10 mouse cellular contexts compared by ENCODE assay signal in the genomic region with DNA sequence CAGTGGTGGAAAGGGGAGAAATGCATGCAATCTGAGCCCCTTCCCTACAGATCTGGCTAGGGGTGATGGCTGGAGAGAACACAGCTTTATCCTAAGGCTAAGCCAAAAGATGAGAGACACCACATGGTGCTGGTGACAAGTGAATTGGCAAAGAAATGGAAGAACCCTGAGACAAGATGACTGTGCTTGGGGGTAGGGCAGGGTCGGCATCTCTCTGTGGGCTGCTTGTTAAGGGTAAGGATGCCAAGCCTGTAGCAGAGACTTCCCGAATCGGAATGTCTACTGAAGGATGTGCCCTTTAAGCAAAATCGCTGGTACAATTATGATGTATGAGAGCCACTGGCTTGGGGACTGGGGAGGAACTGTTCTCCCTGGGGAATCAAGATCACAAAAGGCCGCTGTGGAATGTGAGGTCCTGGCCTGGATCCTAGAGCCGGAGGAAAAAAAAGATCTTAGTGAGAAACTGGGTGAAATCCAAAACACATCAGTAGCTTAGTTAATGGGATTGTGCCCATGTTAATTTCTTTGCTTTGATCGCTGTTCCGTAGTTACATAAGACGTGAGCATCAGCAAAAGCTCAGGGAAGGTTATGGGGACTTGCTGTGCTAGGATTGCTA. TPM values are rescaled to one million over a fixed set of nuclear protein-coding genes. Genes with fewer than 3 reads are reported as not detected.
DNase-seq lines count a peak whose midpoint lies in the region; ATAC-seq and TF ChIP-seq lines count a peak whose summit lies in the region.
"Had no signal": no experiment of that assay in that cellular context is flagged by ENCODE, and none has a peak within 500 bp of the region (broad histone marks: within the 10 kb centered on the region; RNA-seq: fewer than 3 reads in every experiment).

No protein-coding gene starts in this region.

- no peak for ATAC-seq in heart, embryonic 15.5 days (replicated peaks; ENCODE audit: insufficient number of reproducible peaks, insufficient read depth, low FRiP score, low read depth)

- no peaks in the 10 kb centered on the region for H3K9me3 ChIP-seq in heart, embryonic 15.5 days (replicated peaks)

- H3K27ac ChIP-seq in gastrocnemius, adult 2 months, result peak overlapping the region; percentile 95
- peak overlapping the region; percentile 95 for H3K27ac ChIP-seq in heart, embryonic 15.5 days
- no peak overlapping the region for H3K27ac ChIP-seq in thymus, adult 2 months (ENCODE audit: control insufficient read depth, insufficient read depth, low read length)
- H3K27ac ChIP-seq: embryonic facial prominence, embryonic 12.5 days had no signal

- TF ChIP-seq POLR2A in thymus, adult 2 months (IDR thresholded peaks at IDR 0.05; ENCODE audit: control insufficient read depth, extremely low read depth, insufficient read depth, low read length, poor library complexity), result no peak

- WGBS in heart, embryonic 15.5 days, result 29% methylated on average over 9 of the region's 9 CpGs
- 82% methylated on average over 9 of the region's 9 CpGs for WGBS in thymus, adult 2 months

- intact Hi-C loops in gastrocnemius, adult 2 months (cut with DNase I), result no loop called here

- TF ChIP-seq CTCF in gastrocnemius, adult 2 months (IDR thresholded peaks at IDR 0.05), result no peak
- no peak for TF ChIP-seq CTCF in thymus, adult 2 months (IDR thresholded peaks at IDR 0.05; ENCODE audit: borderline replicate concordance, control insufficient read depth, extremely low read depth, insufficient read depth, low read length, poor library complexity)

- H3K4me3 ChIP-seq in gastrocnemius, adult 2 months, result no peak overlapping the region
- no peak overlapping the region for H3K4me3 ChIP-seq in heart, embryonic 15.5 days
- no peak overlapping the region for H3K4me3 ChIP-seq in thymus, adult 2 months (ENCODE audit: control insufficient read depth, insufficient read depth, low read length)
- H3K4me3 ChIP-seq: embryonic facial prominence, embryonic 12.5 days had no signal

- H3K4me1 ChIP-seq in heart, embryonic 15.5 days (replicated peaks), result peaks cover 30% of the 10 kb centered on the region
- no peaks in the 10 kb centered on the region for H3K4me1 ChIP-seq in thymus, adult 2 months (replicated peaks; ENCODE audit: control insufficient read depth, insufficient read depth, low read length)

- no peaks in the 10 kb centered on the region for H3K36me3 ChIP-seq in heart, embryonic 15.5 days
- no peaks in the 10 kb centered on the region for H3K36me3 ChIP-seq in thymus, adult 2 months (ENCODE audit: control insufficient read depth, insufficient read depth, low read length)
- H3K36me3 ChIP-seq: embryonic facial prominence, embryonic 12.5 days had no signal

- H3K9ac ChIP-seq in heart, embryonic 15.5 days, result no peak overlapping the region
- H3K9ac ChIP-seq: embryonic facial prominence, embryonic 12.5 days had no signal

- DNase-seq in gastrocnemius, adult 2 months, result peak; percentile 31
- DNase-seq in gastrocnemius, postnatal 10 days, result no peak
- DNase-seq in cerebellum, postnatal 25 days, result peak; percentile 43 to 56
- DNase-seq in kidney, postnatal 14 days, result peak; percentile 76
- peak; percentile 38 to 74 for DNase-seq in lung, postnatal 4 days
- DNase-seq in natural killer cell, adult 2 months (ENCODE audit: low spot score in 2 of 2), result no peak
- DNase-seq in thymus, adult 2 months, result no peak

- H3K27me3 ChIP-seq in heart, embryonic 15.5 days, result no peaks in the 10 kb centered on the region
- no peaks in the 10 kb centered on the region for H3K27me3 ChIP-seq in thymus, adult 2 months (ENCODE audit: control insufficient read depth, insufficient read depth, low read length)
- H3K27me3 ChIP-seq: embryonic facial prominence, embryonic 12.5 days had no signal

- H3K4me2 ChIP-seq in heart, embryonic 15.5 days, result no peak overlapping the region
- H3K4me2 ChIP-seq: embryonic facial prominence, embryonic 12.5 days had no signal

RNA-seq across cellular contexts. Expression of a gene that starts 35.8 kb away (rescaled TPM):
- under 1 TPM; 0.42 to 0.71 TPM for total RNA-seq in gastrocnemius, adult 2 months (2021)
- total RNA-seq in gastrocnemius, postnatal 10 days (2021), result under 1 TPM; 0.68 to 0.70 TPM
- polyA plus RNA-seq in heart, embryonic 15.5 days (2015; fragmentation: Nextera tagmentation; extraction: Ambion mirVana), result 0.15 and 0.25 TPM in 2 replicates
- 1.1 TPM in 2 replicates for polyA plus RNA-seq in thymus, adult 2 months (2012; rRNA removed)
- polyA plus RNA-seq: liver, embryonic 16.5 days had no signal

Comparison
In these comparisons a context has a peak if more than half of its experiments do, and no peak if none do; other contexts are left out.
1. DNase-seq: peak in gastrocnemius, adult 2 months (single experiment), cerebellum, postnatal 25 days (2 of 2), kidney, postnatal 14 days (single experiment) and lung, postnatal 4 days (2 of 2); none in gastrocnemius, postnatal 10 days (single experiment), natural killer cell, adult 2 months (0 of 2) and thymus, adult 2 months (single experiment).